Mouse (Mus musculus) CH12.LX (cell line): ENCODE results near the gene Gm49380. TPM values are rescaled to one million over a fixed set of nuclear protein-coding genes. Genes with fewer than 3 reads are reported as not detected.

Source experiments
- DNase-seq: peaks from one replicate; pipeline ENCODE4 v3.0.0-alpha.2; 2013; ENCODE audit errors: extremely low read depth
- H3K27ac ChIP-seq: 2 replicates; pipeline ENCODE4 v1.5.1; 2012; ENCODE audit warnings: low read depth, mild to moderate bottlenecking, control low read depth, moderate library complexity; ENCODE audit not compliant: insufficient read depth
- H3K27me3 ChIP-seq: replicated peaks from 2 replicates; pipeline ENCODE3; 2012; ENCODE audit warnings: inconsistent platforms
- H3K36me3 ChIP-seq, 2 experiments: replicated peaks in 1 of 2; 2 replicates each; pipeline versions ENCODE3 to v1.6.1; 2012; ENCODE audit warnings: inconsistent platforms in 1 of 2, low read length in 1 of 2, mild to moderate bottlenecking in 1 of 2, mixed read lengths in 1 of 2, moderate library complexity in 1 of 2; ENCODE audit not compliant: control insufficient read depth in 1 of 2, insufficient read depth in 1 of 2
- H3K4me1 ChIP-seq, 2 experiments: 2 replicates each; pipeline ENCODE4 v1.6.1; 2012; ENCODE audit warnings: inconsistent platforms in 1 of 2, moderate library complexity in 1 of 2; ENCODE audit not compliant: insufficient read depth in 2 of 2, control insufficient read depth in 1 of 2
- H3K4me2 ChIP-seq: 2 replicates; pipeline ENCODE4 v1.6.1; 2012; ENCODE audit warnings: low read depth, mild to moderate bottlenecking, control low read depth; ENCODE audit not compliant: poor library complexity, insufficient read depth, severe bottlenecking
- H3K4me3 ChIP-seq, 3 experiments: fragments of 150-350 bp in 1 of 3; sonication (generic) in 1 of 3; replicated peaks in 1 of 3; 2 replicates each; pipeline versions ENCODE3 to v1.5.1; 2011 to 2012; ENCODE audit warnings: low read depth in 2 of 3, low read length in 2 of 3, mild to moderate bottlenecking in 2 of 3, moderate library complexity in 2 of 3, control low read depth in 1 of 3, improper control_type of control experiment in 1 of 3, inconsistent platforms in 1 of 3, mixed read lengths in 1 of 3; ENCODE audit not compliant: poor library complexity in 1 of 3
- H3K79me2 ChIP-seq: replicated peaks from 2 replicates; pipeline ENCODE4 v1.6.1; 2012; ENCODE audit warnings: mild to moderate bottlenecking, moderate library complexity; ENCODE audit not compliant: control insufficient read depth, poor library complexity, insufficient read depth, severe bottlenecking; ENCODE audit errors: extremely low read depth
- H3K9ac ChIP-seq: 2 replicates; pipeline ENCODE4 v1.6.1; 2012; ENCODE audit warnings: low read depth, mild to moderate bottlenecking, control low read depth, moderate library complexity; ENCODE audit not compliant: insufficient read depth
- H3K9me3 ChIP-seq: replicated peaks from 2 replicates; pipeline ENCODE3; 2012; ENCODE audit warnings: low read length, inconsistent platforms, mixed read lengths
- CTCF ChIP-seq, 2 experiments: IDR thresholded peaks in 1 of 2; conservative IDR thresholded peaks in 1 of 2; 2 replicates each; pipeline ENCODE4 v1.5.1; 2011 to 2012; ENCODE audit warnings: low read depth in 2 of 2, low read length in 2 of 2, improper control_type of control experiment in 1 of 2, inconsistent platforms in 1 of 2, mild to moderate bottlenecking in 1 of 2, moderate library complexity in 1 of 2
- ELF1 ChIP-seq: IDR thresholded peaks from 2 replicates; pipeline ENCODE4 v1.6.1; 2014; ENCODE audit warnings: low read depth, mild to moderate bottlenecking, inconsistent platforms, low read length, improper control_type of control experiment
- EP300 ChIP-seq: IDR thresholded peaks from 2 replicates; pipeline ENCODE4 v1.6.1; 2011; ENCODE audit warnings: low read length, improper control_type of control experiment
- ETS1 ChIP-seq: conservative IDR thresholded peaks from 2 replicates; pipeline ENCODE4 v1.6.1; 2012; ENCODE audit warnings: low read depth, mild to moderate bottlenecking, inconsistent platforms, low read length, improper control_type of control experiment, moderate library complexity
- GABPA ChIP-seq: IDR thresholded peaks from 2 replicates; pipeline ENCODE4 v1.6.1; 2012; ENCODE audit warnings: low read depth, low read length, improper control_type of control experiment, inconsistent platforms; ENCODE audit not compliant: insufficient replicate concordance
- IRF4 ChIP-seq: IDR thresholded peaks from 2 replicates; pipeline ENCODE4 v1.6.1; 2014; ENCODE audit warnings: low read depth, mild to moderate bottlenecking, inconsistent platforms, low read length, improper control_type of control experiment
- JUN ChIP-seq: IDR thresholded peaks from 2 replicates; pipeline ENCODE4 v1.6.1; 2011; ENCODE audit warnings: low read depth, mild to moderate bottlenecking, low read length, improper control_type of control experiment, moderate library complexity; ENCODE audit not compliant: insufficient read depth
- MAFK ChIP-seq: IDR thresholded peaks from 2 replicates; pipeline ENCODE4 v1.6.1; 2011; ENCODE audit warnings: low read length, improper control_type of control experiment; ENCODE audit not compliant: insufficient replicate concordance
- MAX ChIP-seq: IDR thresholded peaks from 2 replicates; pipeline ENCODE4 v1.6.1; 2011; ENCODE audit warnings: low read length, improper control_type of control experiment
- MXI1 ChIP-seq: IDR thresholded peaks from 2 replicates; pipeline ENCODE4 v1.6.1; 2011; ENCODE audit warnings: mild to moderate bottlenecking, low read depth, low read length, improper control_type of control experiment
- MYC ChIP-seq: IDR thresholded peaks from 2 replicates; pipeline ENCODE4 v1.6.1; 2011; ENCODE audit warnings: low read depth, mild to moderate bottlenecking, improper control_type of control experiment, low read length
- PAX5 ChIP-seq: IDR thresholded peaks from 2 replicates; pipeline ENCODE4 v1.6.1; 2012; ENCODE audit warnings: low read length, inconsistent platforms, mixed read lengths
- POLR2A ChIP-seq: IDR thresholded peaks from 2 replicates; pipeline ENCODE4 v1.6.1; 2011; ENCODE audit warnings: low read depth, mild to moderate bottlenecking, improper control_type of control experiment, low read length
- RCOR1 ChIP-seq: conservative IDR thresholded peaks from 2 replicates; pipeline ENCODE4 v1.6.1; 2012; ENCODE audit warnings: low read depth, mild to moderate bottlenecking, inconsistent platforms, low read length, improper control_type of control experiment
- SIN3A ChIP-seq: IDR thresholded peaks from 2 replicates; pipeline ENCODE4 v1.6.1; 2012; ENCODE audit warnings: low read length, improper control_type of control experiment, inconsistent platforms
- SMC3 ChIP-seq: IDR thresholded peaks from 2 replicates; pipeline ENCODE4 v1.6.1; 2011; ENCODE audit warnings: low read depth, low read length, improper control_type of control experiment
- UBTF ChIP-seq: IDR thresholded peaks from 2 replicates; pipeline ENCODE4 v1.6.1; 2012; ENCODE audit warnings: low read depth, mild to moderate bottlenecking, inconsistent platforms, low read length, improper control_type of control experiment, moderate library complexity
- USF2 ChIP-seq: conservative IDR thresholded peaks from 2 replicates; pipeline ENCODE4 v1.6.1; 2011; ENCODE audit warnings: low read depth, low read length, improper control_type of control experiment
- ZKSCAN1 ChIP-seq: IDR thresholded peaks from 2 replicates; pipeline ENCODE4 v1.6.1; 2012; ENCODE audit warnings: low read depth, inconsistent platforms, low read length, improper control_type of control experiment, borderline replicate concordance
- ZMIZ1 ChIP-seq: IDR thresholded peaks from 2 replicates; pipeline ENCODE4 v1.6.1; 2012; ENCODE audit warnings: low read depth, mild to moderate bottlenecking, inconsistent platforms, low read length, improper control_type of control experiment
- dilution Hi-C: fragments of 300-500 bp; cut with MboI; formaldehyde crosslinking; loops from 2 replicates; pipeline ENCODE4 v1.14.3; 2020; ENCODE audit warnings: low sequenced_read_pairs; ENCODE audit not compliant: extremely low pct_unique_long_range_greater_than_20kb, extremely low pct_ligation_motif_present
- in situ Hi-C: fragments of 300-500 bp; cut with MboI; formaldehyde crosslinking; loops from 3 replicates; pipeline ENCODE4 v1.14.3; 2019; ENCODE audit warnings: low sequenced_read_pairs, low pct_ligation_motif_present, low pct_unique_long_range_greater_than_20kb, mixed read lengths
- polyA plus RNA-seq: library from polyadenylated mRNA; unstranded; fragments of >175 nt; gene quantifications from 2 replicates; pipeline ENCODE4 v1.2.1, GENCODE M21; 2012; ENCODE audit warnings: low read depth; ENCODE audit not compliant: insufficient read length
- total RNA-seq, 2 experiments: library from RNA; depleted of rRNA; stranded (reverse); fragments of 300-350 nt in 1 of 2; fragments of >200 nt in 1 of 2; gene quantifications; 2 replicates each; pipeline ENCODE4 v1.2.3; 2012 to 2014

Gm49380 gene
- total and polyA plus RNA-seq, 3 experiments, result not detected

DNA sequence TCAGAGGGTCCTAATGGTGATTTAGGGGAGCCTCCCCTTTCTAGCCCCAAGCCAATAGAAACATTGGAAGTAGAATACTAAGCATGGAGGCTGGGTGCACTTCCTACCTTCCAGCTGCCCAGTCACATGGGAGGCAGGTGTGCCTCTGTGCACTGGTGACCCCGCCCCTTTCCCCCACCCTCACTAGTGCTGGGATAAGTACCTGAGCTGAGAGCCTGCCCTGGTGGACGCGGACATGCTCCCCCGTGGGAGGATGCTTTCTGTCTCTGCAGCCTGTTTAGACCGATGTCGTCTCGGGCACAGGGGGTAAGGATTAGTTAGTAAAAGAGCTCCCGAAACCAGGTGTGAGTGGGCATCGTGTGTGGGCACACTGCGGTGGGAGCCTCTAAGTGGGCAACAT, 26.3 kb downstream of the Gm49380 start:
- Histone ChIP-seq H3K27ac (no peak overlapping the region), H3K4me2 (no peak overlapping the region; the same call in 1 of the 2 replicates), H3K27me3 (peaks cover 44% of the 10 kb centered on the region), H3K4me3 (no peak overlapping the region), H3K36me3 (peaks cover 0 to 7% of the 10 kb centered on the region in 2 experiments), H3K9ac (no peak overlapping the region), H3K9me3 (no peaks in the 10 kb centered on the region), H3K79me2 (no peaks in the 10 kb centered on the region), H3K4me1 (peaks cover 19 to 57% of the 10 kb centered on the region in 2 experiments)
- dilution Hi-C loops (no loop called here), in situ Hi-C loops (no loop called here)
- TF ChIP-seq IRF4 (no peak), SMC3 (no peak), MXI1 (no peak), GABPA (no peak), MYC (no peak), PAX5 (no peak), USF2 (no peak), RCOR1 (no peak), ZKSCAN1 (no peak), MAX (no peak), MAFK (no peak), ELF1 (no peak), JUN (no peak), ZMIZ1 (no peak), SIN3A (no peak), ETS1 (no peak), EP300 (no peak)
- DNase-seq, result no peak

DNA sequence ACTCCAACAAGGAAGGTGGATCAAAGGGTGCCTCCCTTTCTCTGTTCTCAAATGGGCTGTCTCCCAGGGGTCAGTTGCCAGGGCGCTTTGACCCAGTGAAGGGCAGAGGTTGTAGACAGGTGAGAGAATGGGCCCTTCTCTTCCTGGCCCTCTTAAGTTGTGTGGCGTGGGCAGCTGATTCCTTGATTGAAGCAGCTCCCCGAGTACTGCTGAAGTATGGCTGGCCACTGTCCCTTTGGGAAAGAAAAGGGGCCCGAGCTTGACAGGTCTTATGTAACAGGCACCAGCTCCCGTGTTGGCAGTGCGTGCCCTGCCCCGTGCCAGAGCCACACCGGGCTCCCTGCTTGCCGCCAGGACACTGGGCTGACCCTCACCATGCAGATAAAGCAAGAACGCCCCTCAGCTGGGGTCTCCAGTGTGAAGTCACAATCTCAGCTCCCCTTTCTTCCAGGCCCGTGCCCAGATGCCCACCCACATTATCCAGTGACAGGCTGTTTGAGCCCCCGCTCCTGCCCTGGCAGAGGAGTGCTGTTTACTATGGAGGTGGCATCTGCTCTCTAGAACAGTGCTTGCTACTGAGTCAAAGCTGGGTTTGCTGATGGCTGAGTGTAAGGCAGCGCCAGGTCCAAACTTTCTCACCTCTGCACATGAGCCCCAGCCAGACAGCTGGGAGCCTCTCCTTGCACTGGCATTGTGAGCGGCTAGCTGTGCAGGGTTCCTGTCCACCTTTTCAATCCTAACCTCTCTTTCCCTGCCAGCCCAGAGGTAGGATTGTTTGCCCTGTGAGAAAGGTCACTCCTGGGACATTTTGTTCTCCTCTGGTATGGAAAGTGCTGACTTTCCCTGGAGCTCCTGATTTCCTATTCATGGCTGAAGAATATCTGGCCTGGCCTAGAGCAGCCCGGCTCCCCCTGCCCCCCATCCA, 27.3 kb downstream of the Gm49380 start:
- Histone ChIP-seq H3K4me1 (peaks cover 19 to 57% of the 10 kb centered on the region in 2 experiments), H3K27me3 (peaks cover 50% of the 10 kb centered on the region), H3K4me2 (no peak overlapping the region), H3K9ac (no peak overlapping the region)
- no peak for DNase-seq
- dilution Hi-C loops (no loop called here), in situ Hi-C loops (no loop called here)
- TF ChIP-seq ETS1 (no peak), CTCF (conservative IDR thresholded peaks at IDR 0.05 in 1 of 2, IDR thresholded peaks at IDR 0.05 in 1 of 2; ENCODE audit: low read depth in 2 of 2, low read length in 2 of 2) (no peak), IRF4 (no peak), SIN3A (no peak), UBTF (no peak), POLR2A (no peak)
- TF ChIP-seq, all 38 proteins: peak for 0
- H3K79me2 ChIP-seq, result no peaks in the 10 kb centered on the region
- H3K27ac ChIP-seq, result no peak overlapping the region
- no peak overlapping the region for H3K4me3 ChIP-seq
- peaks cover 0 to 2% of the 10 kb centered on the region in 2 experiments for H3K36me3 ChIP-seq
- no peaks in the 10 kb centered on the region for H3K9me3 ChIP-seq
